Mouse (Mus musculus) embryonic fibroblast, embryonic 13.5 days (primary cell): ENCODE measurements at regions not wholly inside any gene's neighbourhood (a gene's known extent, or its start where the extent isn't known, plus 50 kb on each side); places are given as distances from the start of the nearest gene placed in this dataset.

Experiments used
- H3K27ac ChIP-seq: 2 replicates; pipeline ENCODE4 v1.5.1; 2012; ENCODE audit warnings: low read length, control low read depth, inconsistent platforms; ENCODE audit not compliant: insufficient read depth
- H3K4me1 ChIP-seq: 2 replicates; pipeline ENCODE4 v1.6.1; 2011; ENCODE audit warnings: low read length; ENCODE audit not compliant: control insufficient read depth, insufficient read depth
- H3K4me3 ChIP-seq: 2 replicates; pipeline ENCODE4 v1.5.1; 2011; ENCODE audit warnings: mild to moderate bottlenecking, control low read depth, low read length; ENCODE audit not compliant: insufficient read depth
- CTCF ChIP-seq: IDR thresholded peaks from 2 replicates; pipeline ENCODE4 v1.5.1; 2011; ENCODE audit warnings: mild to moderate bottlenecking, control low read depth, low read length, moderate library complexity, borderline replicate concordance; ENCODE audit not compliant: insufficient read depth
- POLR2A ChIP-seq: IDR thresholded peaks from 2 replicates; pipeline ENCODE4 v1.6.1; 2011; ENCODE audit warnings: low read depth, mild to moderate bottlenecking, control low read depth, low read length, moderate library complexity

GRCm38 (mm10) chr15:43784171-43784570 is 3650.0 kb downstream of the 9330182O14Rik start:
- no peak overlapping the region for H3K27ac ChIP-seq
- H3K4me3 ChIP-seq, result no peak overlapping the region
- H3K4me1 ChIP-seq, result no peaks in the 10 kb centered on the region
- TF ChIP-seq POLR2A, result no peak
- no peak for TF ChIP-seq CTCF

GRCm38 (mm10) chr15:43803342-43803741 is 3669.2 kb downstream of the 9330182O14Rik start:
- TF ChIP-seq CTCF, result no peak
- TF ChIP-seq POLR2A, result no peak
- Histone ChIP-seq H3K27ac (no peak overlapping the region), H3K4me1 (0 out of 2 replicates have a peak, but pooled peaks cover 4% of the 10 kb centered on the region), H3K4me3 (no peak overlapping the region)
